Mouse (Mus musculus): ENCODE measurements around the gene Slc25a41. TPM values are rescaled to one million over a fixed set of nuclear protein-coding genes. Genes with fewer than 3 reads are reported as not detected.

Gene Slc25a41
- total RNA-seq, 2 experiments from 2014 or later, result not detected

DNA sequence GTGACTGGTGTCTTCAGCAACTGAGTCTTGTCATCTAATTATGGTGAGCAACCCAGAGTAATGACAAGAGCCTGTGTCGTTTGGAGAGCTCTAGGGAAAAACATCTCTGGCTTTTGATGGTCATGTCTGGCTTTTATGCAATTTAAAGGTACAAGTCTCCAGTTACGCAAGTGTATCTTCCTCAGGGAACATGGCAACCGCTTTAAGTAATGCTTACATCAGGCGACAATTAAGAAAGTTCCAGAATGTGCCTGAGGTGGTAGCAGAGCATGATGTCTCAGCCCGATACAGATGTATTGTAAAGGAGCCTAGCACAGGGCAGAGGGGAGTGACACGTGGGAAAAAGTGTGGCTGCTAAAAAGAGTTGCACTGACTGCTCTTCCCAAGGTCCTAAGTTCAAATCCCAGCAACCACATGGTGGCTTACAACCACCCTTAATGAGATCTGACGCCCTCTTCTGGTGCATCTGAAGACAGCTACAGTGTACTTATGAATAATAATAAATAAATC lies 52.5 kb downstream of the Slc25a41 start:
- TF ChIP-seq CTCF (IDR thresholded peaks at IDR 0.05), result peak; percentile 32
- H3K27ac ChIP-seq, result no peak overlapping the region; the same call in 1 of the 2 replicates
- intact Hi-C loops (cut with DNase I), result loop anchor here (2.0 kb wide), 2 partner anchors 54 to 180 kb away; partner anchors contain the start of gene Mllt1
- H3K4me3 ChIP-seq, result peak overlapping the region; percentile 83
- no peak for DNase-seq (ENCODE audit: extremely low spot score in 1 of 2, low spot score in 2 of 2)

DNA sequence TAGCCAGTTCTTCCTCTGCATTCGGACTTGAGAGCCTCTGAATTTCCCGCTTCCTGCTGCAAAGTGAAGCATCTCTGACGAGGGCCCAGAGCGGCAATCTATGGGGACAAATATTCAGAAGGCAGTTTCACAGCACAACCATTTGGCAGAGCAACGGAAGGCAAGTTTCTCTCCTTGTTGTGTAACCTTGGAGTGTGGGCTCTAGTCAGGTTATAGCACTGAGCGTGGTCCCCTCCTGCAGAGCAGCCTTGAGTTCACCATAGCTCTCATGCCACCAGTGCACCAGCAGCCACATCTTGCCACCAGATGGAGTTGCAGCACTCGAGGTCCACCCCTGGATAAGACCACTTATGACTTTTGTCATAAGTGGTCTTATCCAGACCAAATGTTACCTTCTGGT lies 53.0 kb downstream of the Slc25a41 start:
- TF ChIP-seq CTCF (IDR thresholded peaks at IDR 0.05), result no peak; the same call in 1 of the 2 replicates
- no peak overlapping the region for H3K27ac ChIP-seq
- intact Hi-C loops (cut with DNase I), result loop anchor here (2.0 kb wide), 2 partner anchors 54 to 180 kb away; partner anchors contain the start of gene Mllt1
- no peak overlapping the region for H3K4me3 ChIP-seq
- DNase-seq (ENCODE audit: extremely low spot score in 1 of 2, low spot score in 2 of 2), result no peak

GRCm38 (mm10) chr17:56986105-56986805 lies 55.2 kb downstream of the Slc25a41 start:
- no peak overlapping the region for H3K27ac ChIP-seq
- DNase-seq (ENCODE audit: extremely low spot score in 1 of 2, low spot score in 2 of 2), result no peak
- TF ChIP-seq CTCF (IDR thresholded peaks at IDR 0.05), result no peak
- intact Hi-C loops (cut with DNase I), result no loop called here
- H3K4me3 ChIP-seq, result no peak overlapping the region

GRCm38 (mm10) chr17:56985656-56986055 lies 55.8 kb downstream of the Slc25a41 start:
- intact Hi-C loops (cut with DNase I), result no loop called here
- no peak for TF ChIP-seq CTCF (IDR thresholded peaks at IDR 0.05)
- DNase-seq (ENCODE audit: extremely low spot score in 1 of 2, low spot score in 2 of 2), result no peak
- Histone ChIP-seq H3K4me3 (no peak overlapping the region), H3K27ac (no peak overlapping the region)

GRCm38 (mm10) chr17:56984886-56985285 lies 56.6 kb downstream of the Slc25a41 start:
- H3K4me3 ChIP-seq, result no peak overlapping the region
- no peak for TF ChIP-seq CTCF (IDR thresholded peaks at IDR 0.05)
- no peak overlapping the region for H3K27ac ChIP-seq
- intact Hi-C loops (cut with DNase I), result no loop called here
- DNase-seq (ENCODE audit: extremely low spot score in 1 of 2, low spot score in 2 of 2), result no peak

Other genes starting within 250 kb of the Slc25a41 start
- 1 to 10 TPM; 2.2 to 3.5 TPM for gene Rfx2, start 210.6 kb downstream of the Slc25a41 start, total RNA-seq (2021)
- gene Acsbg2, start 167.2 kb downstream of the Slc25a41 start, total RNA-seq (2021), result not detected
- not detected for gene 1700061G19Rik, start 166.2 kb downstream of the Slc25a41 start, total RNA-seq (2021)
- 10 to 100 TPM; 80.8 to 87.6 TPM for gene Mllt1, start 106.2 kb downstream of the Slc25a41 start, total RNA-seq (2021)
- not detected for gene Acer1, start 59.5 kb downstream of the Slc25a41 start, total RNA-seq (2021)
- gene Clpp, start 51.3 kb downstream of the Slc25a41 start, total RNA-seq (2021), result 10 to 100 TPM; 62.4 to 64.7 TPM
- gene Alkbh7, start 44.3 kb downstream of the Slc25a41 start, total RNA-seq (2021), result 10 to 100 TPM; 22.8 to 26.9 TPM
- gene Pspn, start 41.6 kb downstream of the Slc25a41 start, total RNA-seq (2021), result not detected
- 10 to 100 TPM; 61.0 to 61.2 TPM for gene Gtf2f1, start 30.4 kb downstream of the Slc25a41 start, total RNA-seq (2021)
- gene Gm17949, start 30.2 kb downstream of the Slc25a41 start, total RNA-seq (2021), result under 1 TPM in 1 of 2 experiments, not detected in 1; 0.49 TPM
- 100 to 1,000 TPM; 107 to 110 TPM for gene Khsrp, start 10.1 kb downstream of the Slc25a41 start, total RNA-seq (2021)
- gene Crb3, start 17.5 kb upstream of the Slc25a41 start, total RNA-seq (2021), result under 1 TPM in 1 of 2 experiments, not detected in 1; 0.77 TPM
- 100 to 1,000 TPM; 322 to 366 TPM for gene Slc25a23, start 18.2 kb upstream of the Slc25a41 start, total RNA-seq (2021)
- gene Dennd1c, start 36.9 kb upstream of the Slc25a41 start, total RNA-seq (2021), result 1 to 10 TPM; 1.0 to 1.5 TPM
- gene Tubb4a, start 46.1 kb upstream of the Slc25a41 start, total RNA-seq (2021), result 100 to 1,000 TPM; 584 to 587 TPM
- under 1 TPM; 0.27 to 0.44 TPM for gene Tnfsf9, start 63.7 kb upstream of the Slc25a41 start, total RNA-seq (2021)
- gene Cd70, start 108.1 kb upstream of the Slc25a41 start, total RNA-seq (2021), result under 1 TPM in 1 of 2 experiments, not detected in 1; 0.58 TPM
- not detected for gene Tnfsf14, start 152.5 kb upstream of the Slc25a41 start, total RNA-seq (2021)
- under 1 TPM; 0.29 to 0.42 TPM for gene C3, start 186.5 kb upstream of the Slc25a41 start, total RNA-seq (2021)
- gene Gpr108, start 206.8 kb upstream of the Slc25a41 start, total RNA-seq (2021), result 10 to 100 TPM; 24.4 to 24.7 TPM
- gene Trip10, start 207.8 kb upstream of the Slc25a41 start, total RNA-seq (2021), result 10 to 100 TPM in 1 of 2 experiments, 1 to 10 TPM in 1; 9.9 to 10.5 TPM
- gene Vav1, start 237.4 kb upstream of the Slc25a41 start, total RNA-seq (2021), result 1 to 10 TPM; 3.1 to 3.5 TPM

All from left cerebral cortex, adult 2 months (tissue).